Mouse (Mus musculus) kidney, adult 8-10 months (tissue): ENCODE results near the gene Fgfr2.

Source experiments
- DNase-seq, 2 experiments: peaks; one replicate each; pipeline ENCODE4 v3.0.0; 2022

The Fgfr2 gene

GRCm38 (mm10) chr7:133083936-133084614 lies 39.1 kb downstream of the Fgfr2 start:
- no peak for DNase-seq

- no peak for DNase-seq
Observed at GRCm38 (mm10) chr7:133078929-133079328, 44.2 kb downstream of the Fgfr2 start.

GRCm38 (mm10) chr7:133074462-133075133 lies 48.6 kb downstream of the Fgfr2 start:
- peak; percentile 46 to 66 for DNase-seq

- no peak for DNase-seq
Observed at GRCm38 (mm10) chr7:133073147-133073651, 50.0 kb downstream of the Fgfr2 start.

- DNase-seq = peak in 1 of 2 experiments; percentile 27
Observed at GRCm38 (mm10) chr7:133072535-133072934, 50.6 kb downstream of the Fgfr2 start.

GRCm38 (mm10) chr7:133067321-133067841 lies 55.8 kb downstream of the Fgfr2 start:
- no peak for DNase-seq

- no peak for DNase-seq
Observed at GRCm38 (mm10) chr7:133066776-133067175, 56.4 kb downstream of the Fgfr2 start.

GRCm38 (mm10) chr7:133062055-133062454 lies 61.1 kb downstream of the Fgfr2 start:
- DNase-seq = no peak

- DNase-seq = no peak
Observed at GRCm38 (mm10) chr7:133060170-133060569, 63.0 kb downstream of the Fgfr2 start.

- DNase-seq = no peak
Observed at GRCm38 (mm10) chr7:133059517-133060104, 63.5 kb downstream of the Fgfr2 start.

GRCm38 (mm10) chr7:133059150-133059509 lies 64.0 kb downstream of the Fgfr2 start:
- no peak for DNase-seq

- DNase-seq = no peak
Observed at GRCm38 (mm10) chr7:133058496-133059149, 64.5 kb downstream of the Fgfr2 start.

- peak in 1 of 2 experiments; percentile 55 for DNase-seq
Observed at GRCm38 (mm10) chr7:133056924-133057323, 66.2 kb downstream of the Fgfr2 start.

GRCm38 (mm10) chr7:133054486-133054885 lies 68.7 kb downstream of the Fgfr2 start:
- DNase-seq = no peak

GRCm38 (mm10) chr7:133053757-133054156 lies 69.4 kb downstream of the Fgfr2 start:
- no peak for DNase-seq

GRCm38 (mm10) chr7:133052819-133053218 lies 70.3 kb downstream of the Fgfr2 start:
- peak in 1 of 2 experiments; percentile 52 for DNase-seq

GRCm38 (mm10) chr7:133050681-133051080 lies 72.5 kb downstream of the Fgfr2 start:
- peak; percentile 60 to 79 for DNase-seq

GRCm38 (mm10) chr7:133048085-133048630 lies 75.0 kb downstream of the Fgfr2 start:
- no peak for DNase-seq

GRCm38 (mm10) chr7:133047287-133047686 lies 75.9 kb downstream of the Fgfr2 start:
- DNase-seq = no peak

GRCm38 (mm10) chr7:133044721-133045120 lies 78.4 kb downstream of the Fgfr2 start:
- no peak for DNase-seq

GRCm38 (mm10) chr7:133041784-133042183 lies 81.4 kb downstream of the Fgfr2 start:
- DNase-seq = no peak

- peak in 1 of 2 experiments; percentile 52 for DNase-seq
Observed at GRCm38 (mm10) chr7:133040688-133041345, 82.3 kb downstream of the Fgfr2 start.
